Mouse (Mus musculus): Measurements from ENCODE around the gene Crybb2. TPM values are rescaled to one million over a fixed set of nuclear protein-coding genes. Genes with fewer than 3 reads are reported as not detected.

The Crybb2 gene
- polyA plus RNA-seq (2014; fragmentation: Illumina TruSeq; extraction: RNeasy Lipid Tissue Mini Kit (QIAGEN cat#74804); ENCODE audit: low read depth, low replicate concordance) = not detected

GRCm38 (mm10) chr5:113070017-113070416 is at the start of gene Crybb2:
Gene Crybb2 (minus strand): TSS chr5:113070117.

GRCm38 (mm10) chr5:113081439-113081838 is 11.5 kb upstream of the Crybb2 start, which contains the start of gene Crybb3:
Gene Crybb3 (minus strand): TSS chr5:113081584.

GRCm38 (mm10) chr5:113015236-113016061 is 54.5 kb downstream of the Crybb2 start, which contains the start of gene Grk3:
Gene Grk3 (minus strand): TSS chr5:113015791.

Other genes starting within 250 kb of the Crybb2 start
- gene Myo18b, start 173.8 kb downstream of the Crybb2 start, polyA plus RNA-seq (2014; fragmentation: Illumina TruSeq; extraction: RNeasy Lipid Tissue Mini Kit (QIAGEN cat#74804); ENCODE audit: low read depth, low replicate concordance) = 148 TPM
- gene Grk3, start 54.3 kb downstream of the Crybb2 start, polyA plus RNA-seq (2014; fragmentation: Illumina TruSeq; extraction: RNeasy Lipid Tissue Mini Kit (QIAGEN cat#74804); ENCODE audit: low read depth, low replicate concordance) = 12.4 TPM
- 2.8 TPM for gene Crybb3, start 11.5 kb upstream of the Crybb2 start, polyA plus RNA-seq (2014; fragmentation: Illumina TruSeq; extraction: RNeasy Lipid Tissue Mini Kit (QIAGEN cat#74804); ENCODE audit: low read depth, low replicate concordance)
- gene 2900026A02Rik, start 151.1 kb upstream of the Crybb2 start, polyA plus RNA-seq (2014; fragmentation: Illumina TruSeq; extraction: RNeasy Lipid Tissue Mini Kit (QIAGEN cat#74804); ENCODE audit: low read depth, low replicate concordance) = 19.0 TPM
- gene Tmem211, start 156.8 kb upstream of the Crybb2 start, polyA plus RNA-seq (2014; fragmentation: Illumina TruSeq; extraction: RNeasy Lipid Tissue Mini Kit (QIAGEN cat#74804); ENCODE audit: low read depth, low replicate concordance) = not detected
- gene Sgsm1, start 240.7 kb upstream of the Crybb2 start, polyA plus RNA-seq (2014; fragmentation: Illumina TruSeq; extraction: RNeasy Lipid Tissue Mini Kit (QIAGEN cat#74804); ENCODE audit: low read depth, low replicate concordance) = 0.76 TPM